Mouse (Mus musculus) ES-E14 (cell line): ENCODE measurements at regions not wholly inside any gene's neighbourhood (a gene's known extent, or its start where the extent isn't known, plus 50 kb on each side); places are given as distances from the start of the nearest gene placed in this dataset.

Source experiments
- DNase-seq: peaks from one replicate; pipeline ENCODE4 v3.0.0-alpha.2; 2013; ENCODE audit warnings: low read depth, low spot score
- H3K27ac ChIP-seq: 2 replicates; pipeline ENCODE4 v1.5.1; 2012; ENCODE audit warnings: low read depth, mild to moderate bottlenecking, low read length, moderate library complexity, mixed read lengths; ENCODE audit not compliant: poor library complexity, insufficient read depth, severe bottlenecking
- H3K36me3 ChIP-seq: 2 replicates; pipeline ENCODE4 v1.6.1; 2012; ENCODE audit warnings: mild to moderate bottlenecking, low read length, moderate library complexity, mixed read lengths; ENCODE audit not compliant: control insufficient read depth, poor library complexity, insufficient read depth, severe bottlenecking
- H3K4me1 ChIP-seq, 2 experiments: fragments of 150-350 bp in 1 of 2; sonication (generic) in 1 of 2; 2 replicates each; pipeline ENCODE4 v1.6.1; 2012; ENCODE audit warnings: low read length in 2 of 2, mild to moderate bottlenecking in 1 of 2, mixed read lengths in 1 of 2; ENCODE audit not compliant: control insufficient read depth in 2 of 2, insufficient read depth in 2 of 2, poor library complexity in 1 of 2
- H3K4me3 ChIP-seq, 2 experiments: fragments of 150-350 bp in 1 of 2; sonication (generic) in 1 of 2; 2 replicates each; pipeline ENCODE4 v1.5.1; 2012; ENCODE audit warnings: low read length in 2 of 2, low read depth in 1 of 2, mild to moderate bottlenecking in 1 of 2, mixed read lengths in 1 of 2; ENCODE audit not compliant: insufficient read depth in 1 of 2, poor library complexity in 1 of 2, severe bottlenecking in 1 of 2
- H3K9ac ChIP-seq: 2 replicates; pipeline ENCODE4 v1.6.1; 2012; ENCODE audit warnings: low read depth, mild to moderate bottlenecking, low read length, mixed read lengths; ENCODE audit not compliant: poor library complexity, insufficient read depth, severe bottlenecking
- H3K9me3 ChIP-seq: fragments of 150-350 bp; sonication (generic); 2 replicates; pipeline ENCODE4 v1.6.1; 2012; ENCODE audit warnings: low read depth, mild to moderate bottlenecking, low read length; ENCODE audit not compliant: control insufficient read depth, insufficient read depth
- CHD2 ChIP-seq: IDR thresholded peaks from 2 replicates; pipeline ENCODE4 v1.6.1; 2014; ENCODE audit warnings: mild to moderate bottlenecking, low read depth, low read length, inconsistent platforms
- HCFC1 ChIP-seq: IDR thresholded peaks from 2 replicates; pipeline ENCODE4 v1.6.1; 2012; ENCODE audit warnings: low read length, inconsistent platforms, borderline replicate concordance; ENCODE audit not compliant: insufficient read depth
- MAFK ChIP-seq: IDR thresholded peaks from 2 replicates; pipeline ENCODE4 v1.6.1; 2014; ENCODE audit warnings: mild to moderate bottlenecking, low read depth, low read length, inconsistent platforms; ENCODE audit not compliant: insufficient read depth
- ZC3H11A ChIP-seq: IDR thresholded peaks from 2 replicates; pipeline ENCODE4 v1.6.1; 2012; ENCODE audit warnings: low read depth, mild to moderate bottlenecking, inconsistent platforms, low read length, borderline replicate concordance
- ZNF384 ChIP-seq: IDR thresholded peaks from 2 replicates; pipeline ENCODE4 v1.6.1; 2012; ENCODE audit warnings: low read depth, low read length, inconsistent platforms
- in situ Hi-C, 2 experiments: fragments of 600-800 bp; cut with MboI; formaldehyde crosslinking; loops; one replicate each; pipeline ENCODE4 v1.15.1; 2025; ENCODE audit warnings: low sequenced_read_pairs in 2 of 2, inconsistent platforms in 1 of 2; ENCODE audit not compliant: unreplicated experiment in 2 of 2

DNA sequence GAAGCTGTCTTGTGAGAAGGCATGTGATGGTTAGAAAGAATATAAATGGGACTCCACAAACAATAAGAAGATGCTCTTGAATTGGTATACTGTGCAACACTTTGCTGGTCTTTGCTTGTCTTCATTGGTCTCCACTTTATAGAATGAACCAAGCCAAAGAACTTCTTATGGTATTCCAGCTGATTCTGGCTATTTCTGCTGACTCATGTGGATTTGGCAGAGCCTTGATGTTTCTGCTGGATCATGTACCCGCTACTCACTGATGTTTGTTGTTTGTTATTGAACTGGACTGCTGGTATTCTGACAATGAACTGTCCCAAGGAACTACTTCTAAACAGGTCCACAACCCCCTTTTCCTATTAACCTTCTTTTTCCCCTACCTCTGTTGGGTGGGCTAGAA, 234.5 kb upstream of the Prep start:
- no peak for DNase-seq
- no peak for TF ChIP-seq CHD2
- peak; percentile 66; the same call in 1 of the 2 replicates for TF ChIP-seq MAFK
- Histone ChIP-seq H3K9me3 (no peaks in the 10 kb centered on the region), H3K36me3 (no peaks in the 10 kb centered on the region), H3K4me1 (no peaks in the 10 kb centered on the region), H3K4me3 (no peak overlapping the region), H3K9ac (no peak overlapping the region), H3K27ac (no peak overlapping the region)
- in situ Hi-C loops, result no loop called here

DNA sequence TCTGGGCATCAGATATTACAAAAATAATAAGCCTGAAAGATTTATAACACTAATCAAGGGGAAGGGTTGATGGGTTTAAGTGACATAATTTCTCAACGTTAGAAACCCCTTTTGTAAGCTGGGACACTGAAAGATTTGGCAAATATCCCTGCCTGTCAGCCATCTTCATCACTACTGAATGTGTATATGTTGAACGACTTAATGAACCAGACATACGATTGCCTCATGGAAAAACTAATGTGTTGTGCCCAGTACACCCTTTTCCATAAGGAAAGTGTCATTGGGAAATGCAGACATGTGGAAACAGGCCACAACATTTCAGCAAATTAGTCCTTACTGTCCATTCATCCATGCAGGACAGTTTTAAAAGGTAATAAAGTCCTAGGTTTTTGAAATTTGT, 240.7 kb upstream of the Prep start:
- Histone ChIP-seq H3K9me3 (no peaks in the 10 kb centered on the region), H3K4me1 (no peaks in the 10 kb centered on the region), H3K4me3 (no peak overlapping the region), H3K27ac (no peak overlapping the region), H3K9ac (no peak overlapping the region), H3K36me3 (no peaks in the 10 kb centered on the region)
- TF ChIP-seq ZC3H11A (no peak), CHD2 (no peak), HCFC1 (no peak), ZNF384 (no peak), MAFK (no peak)
- in situ Hi-C loops, result no loop called here
- no peak for DNase-seq

DNA sequence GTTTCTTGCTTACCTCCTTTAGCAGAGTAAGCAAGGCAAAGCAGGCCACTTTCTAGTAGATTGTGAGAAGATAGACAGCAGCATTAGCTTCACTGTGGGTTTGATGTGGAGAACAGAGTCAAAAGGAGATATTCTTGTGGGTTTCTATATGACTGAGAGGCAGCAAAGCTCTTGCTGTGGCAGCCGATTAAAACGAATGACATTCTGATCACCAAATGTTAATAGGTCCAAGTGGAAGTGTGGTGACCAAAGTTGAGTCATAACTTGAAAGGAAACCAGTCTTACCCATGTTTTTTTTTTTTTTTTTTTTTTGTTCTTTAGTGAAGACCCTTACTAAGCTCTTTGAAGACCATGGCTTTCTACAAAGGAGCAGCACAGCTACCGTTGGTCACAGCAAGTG, 245.3 kb upstream of the Prep start:
- Histone ChIP-seq H3K27ac (no peak overlapping the region), H3K4me1 (no peaks in the 10 kb centered on the region), H3K9ac (no peak overlapping the region), H3K9me3 (no peaks in the 10 kb centered on the region), H3K36me3 (no peaks in the 10 kb centered on the region), H3K4me3 (no peak overlapping the region)
- in situ Hi-C loops, result no loop called here
- no peak for DNase-seq
- TF ChIP-seq HCFC1, result no peak
- TF ChIP-seq CHD2, result no peak

DNA sequence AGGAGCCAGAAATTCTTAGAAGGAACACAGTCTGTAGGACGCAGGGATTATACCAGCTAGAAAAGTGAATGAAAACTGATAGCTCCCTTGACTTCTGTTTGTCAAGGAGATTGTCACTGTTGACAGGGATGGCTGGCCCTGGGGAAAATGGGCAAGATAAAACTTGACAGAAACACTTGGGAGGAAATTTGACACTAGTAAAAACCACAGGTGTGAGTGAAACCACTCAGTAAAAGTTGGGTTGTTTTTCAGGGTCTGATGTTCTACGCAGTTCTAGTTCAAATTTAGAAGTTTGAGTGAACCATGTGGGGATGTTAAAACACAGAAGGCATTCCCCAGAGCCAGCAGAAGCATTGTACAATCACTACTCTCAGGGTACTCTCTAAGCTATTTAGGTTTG, 246.6 kb upstream of the Prep start:
- Histone ChIP-seq H3K9me3 (no peaks in the 10 kb centered on the region), H3K27ac (no peak overlapping the region), H3K4me3 (no peak overlapping the region), H3K36me3 (no peaks in the 10 kb centered on the region), H3K9ac (no peak overlapping the region), H3K4me1 (no peaks in the 10 kb centered on the region)
- no peak for TF ChIP-seq ZNF384
- TF ChIP-seq MAFK, result no peak
- no peak for TF ChIP-seq CHD2
- no peak for TF ChIP-seq ZC3H11A
- no peak for TF ChIP-seq HCFC1
- in situ Hi-C loops, result no loop called here
- DNase-seq, result no peak

DNA sequence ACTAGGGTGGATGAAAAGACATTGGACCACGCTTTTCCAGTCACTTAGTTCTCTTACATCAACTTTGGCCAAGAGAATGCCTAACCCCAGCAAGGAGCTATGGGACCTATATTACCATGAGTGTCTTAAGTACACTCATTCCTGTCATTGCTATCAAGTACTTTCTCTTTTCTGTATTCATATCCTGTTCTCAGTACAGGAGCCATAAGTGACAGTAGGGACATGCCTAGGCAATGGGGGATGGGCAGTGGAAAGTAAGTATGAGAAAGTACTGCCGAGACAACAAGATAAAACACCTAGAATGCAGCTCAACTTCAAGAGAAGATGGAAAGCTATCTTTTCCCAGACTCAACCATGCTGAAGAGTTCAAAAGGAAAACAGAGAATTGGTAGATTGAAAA, 247.6 kb upstream of the Prep start:
- H3K27ac ChIP-seq, result no peak overlapping the region
- no peaks in the 10 kb centered on the region for H3K9me3 ChIP-seq
- in situ Hi-C loops, result no loop called here
- no peak overlapping the region for H3K4me3 ChIP-seq
- H3K9ac ChIP-seq, result no peak overlapping the region
- no peaks in the 10 kb centered on the region for H3K36me3 ChIP-seq
- H3K4me1 ChIP-seq, result no peaks in the 10 kb centered on the region
- no peak for TF ChIP-seq CHD2
- TF ChIP-seq ZNF384, result no peak
- no peak for TF ChIP-seq MAFK
- no peak for TF ChIP-seq ZC3H11A
- TF ChIP-seq HCFC1, result no peak
- DNase-seq, result no peak
